Mouse (Mus musculus) c-Kit-negative CD71-positive TER-119-positive erythroid progenitor cells, embryonic 14.5 days (primary cell): Measurements from ENCODE around the gene Zfp422.

Experiments used
- DNase-seq: peaks from one replicate; pipeline ENCODE4 v3.0.0-alpha.2; 2013; ENCODE audit warnings: low read depth, low spot score

The Zfp422 gene

GRCm38 (mm10) chr6:116584095-116584494 lies 44.7 kb downstream of the Zfp422 start, which contains the start of gene Olfr215:
Olfr215 (minus strand) TSS chr6:116584195.
- no peak for DNase-seq
